Mouse (Mus musculus): ENCODE measurements around the gene Ngfr.

The Ngfr gene

DNA sequence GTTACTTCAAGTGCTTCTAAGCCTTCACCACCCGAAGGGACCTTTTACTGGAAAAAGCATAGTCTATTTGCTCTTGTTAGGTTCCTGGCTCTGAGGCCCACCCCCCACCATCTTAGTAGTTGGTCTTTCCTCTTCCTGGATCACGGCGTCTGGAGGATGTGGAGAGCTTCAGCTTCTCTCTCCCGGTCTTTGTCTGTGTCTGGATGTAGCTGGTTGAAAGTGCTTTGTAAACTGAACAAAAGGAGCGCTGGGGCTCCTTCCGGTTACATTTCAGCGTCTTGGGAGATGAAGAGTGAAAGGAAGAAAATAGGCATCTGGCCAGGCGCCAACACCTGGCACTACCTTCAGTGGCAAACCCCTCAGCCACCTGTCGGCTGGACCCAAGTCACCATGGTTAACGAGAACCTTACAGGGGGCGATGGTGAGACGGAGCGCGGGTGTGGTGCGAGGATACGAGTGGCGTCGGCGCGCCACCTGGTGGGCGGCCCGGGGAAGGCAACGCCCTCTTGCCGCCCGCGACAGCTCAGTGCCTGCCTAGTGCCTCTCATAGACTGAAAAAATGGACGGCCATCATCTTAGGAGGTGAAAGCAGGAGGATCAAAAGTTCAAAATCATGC lies 67.0 kb downstream of the Ngfr start:
- peak; percentile 68 for DNase-seq (ENCODE audit: low spot score)

GRCm38 (mm10) chr11:95519996-95520395 lies 67.5 kb downstream of the Ngfr start:
- no peak for DNase-seq (ENCODE audit: low spot score)

DNA sequence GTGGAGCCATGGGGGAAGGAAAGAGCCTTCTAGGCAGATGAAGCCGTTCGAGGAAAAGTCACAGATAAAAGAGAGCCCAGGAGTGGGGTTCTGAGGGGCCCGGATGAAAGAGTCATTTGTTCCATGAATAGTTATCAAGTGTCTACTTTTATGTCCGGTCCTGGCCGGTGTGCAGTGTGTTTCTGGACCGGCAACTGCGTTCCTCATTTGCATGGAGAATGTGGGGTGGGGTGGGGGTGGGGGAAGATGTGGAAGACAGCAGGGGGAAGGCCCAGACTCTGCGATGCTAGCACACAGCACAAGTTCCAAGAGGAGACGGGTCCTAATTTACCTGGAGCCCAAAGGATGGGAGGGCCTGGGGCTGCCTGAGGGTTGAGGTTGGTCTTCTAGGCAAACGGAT lies 68.2 kb downstream of the Ngfr start:
- DNase-seq (ENCODE audit: low spot score), result no peak
